Mouse (Mus musculus) hindbrain, embryonic 10.5 days (tissue): ENCODE results near the gene Cd59b. TPM values are rescaled to one million over a fixed set of nuclear protein-coding genes. Genes with fewer than 3 reads are reported as not detected.
"Not testable (repeated sequence)": the region's sequence is repeated elsewhere in the genome, so short reads cannot be mapped to it uniquely, and the experiment has no call there.

ENCODE experiments used
- DNase-seq: peaks from one replicate; pipeline ENCODE4 v3.0.0-alpha.2; 2017; ENCODE audit warnings: low spot score
- H3K27ac ChIP-seq: fragments of 300-500 bp; sonication (generic); 2 replicates; pipeline ENCODE4 v1.5.1; 2016; ENCODE audit warnings: mild to moderate bottlenecking, moderate library complexity
- H3K27me3 ChIP-seq: fragments of 300-500 bp; sonication (generic); 2 replicates; pipeline ENCODE4 v1.6.1; 2016; ENCODE audit warnings: mild to moderate bottlenecking; ENCODE audit not compliant: poor library complexity, insufficient read depth, severe bottlenecking
- H3K36me3 ChIP-seq: fragments of 300-500 bp; sonication (generic); 2 replicates; pipeline ENCODE4 v1.6.1; 2016; ENCODE audit warnings: mild to moderate bottlenecking, moderate library complexity
- H3K4me1 ChIP-seq: fragments of 300-500 bp; sonication (generic); replicated peaks from 2 replicates; pipeline ENCODE4 v1.6.1; 2016; ENCODE audit warnings: mild to moderate bottlenecking
- H3K4me3 ChIP-seq: fragments of 300-500 bp; sonication (generic); 2 replicates; pipeline ENCODE4 v1.5.1; 2016; ENCODE audit warnings: mild to moderate bottlenecking, moderate library complexity
- H3K9me3 ChIP-seq: fragments of 300-500 bp; sonication (generic); 2 replicates; pipeline ENCODE4 v1.6.1; 2016; ENCODE audit warnings: mild to moderate bottlenecking, moderate library complexity
- WGBS: fragments of 180-500 bp; shearing (Covaris S2); methylation state at CpG from one replicate; pipeline ENCODE4 v1.1.7; 2016; 5-methylcytosine and 5-hydroxymethylcytosine counted together
- polyA plus RNA-seq: library from polyadenylated mRNA; unstranded; fragments of >200 nt; fragmentation: Nextera tagmentation; extraction: Ambion mirVana; gene quantifications from 2 replicates; pipeline ENCODE4 v1.2.1, GENCODE M21; 2016

Cd59b gene
- polyA plus RNA-seq, 1 experiment from 2014 or later = 2.3 TPM

- not testable (repeated sequence) for H3K27ac ChIP-seq, DNase-seq, H3K27me3 ChIP-seq, H3K9me3 ChIP-seq, H3K4me1 ChIP-seq, H3K4me3 ChIP-seq, H3K36me3 ChIP-seq
- no CpG with 5 or more reads among the region's 1 CpGs for WGBS
Observed at GRCm38 (mm10) chr2:104081436-104082050, 11.9 kb downstream of the Cd59b start.

GRCm38 (mm10) chr2:104082474-104082873 lies 12.8 kb downstream of the Cd59b start:
- Histone ChIP-seq H3K9me3 (no peaks in the 10 kb centered on the region), H3K4me1 (no peaks in the 10 kb centered on the region), H3K36me3 (no peaks in the 10 kb centered on the region), H3K27ac (no peak overlapping the region), H3K27me3 (no peaks in the 10 kb centered on the region), H3K4me3 (no peak overlapping the region)
- DNase-seq = no peak

GRCm38 (mm10) chr2:104084027-104084426 lies 14.4 kb downstream of the Cd59b start:
- H3K27me3 ChIP-seq, DNase-seq, H3K36me3 ChIP-seq, H3K4me1 ChIP-seq, H3K9me3 ChIP-seq, H3K27ac ChIP-seq, H3K4me3 ChIP-seq: not testable (repeated sequence)

- 92% methylated on average over 1 of the region's 1 CpGs for WGBS
- H3K9me3 ChIP-seq, H3K4me1 ChIP-seq, H3K27ac ChIP-seq, H3K36me3 ChIP-seq, DNase-seq, H3K27me3 ChIP-seq, H3K4me3 ChIP-seq: not testable (repeated sequence)
Observed at GRCm38 (mm10) chr2:104087562-104087961, 17.9 kb downstream of the Cd59b start.

- no peak for DNase-seq
- Histone ChIP-seq H3K27me3 (no peaks in the 10 kb centered on the region), H3K27ac (no peak overlapping the region), H3K36me3 (no peaks in the 10 kb centered on the region), H3K9me3 (no peaks in the 10 kb centered on the region), H3K4me3 (no peak overlapping the region), H3K4me1 (peaks cover 23% of the 10 kb centered on the region)
- 84% methylated on average over 2 of the region's 2 CpGs for WGBS
Observed at GRCm38 (mm10) chr2:104093305-104093704, 23.7 kb downstream of the Cd59b start.

- Histone ChIP-seq H3K4me3 (peak within 1 kb of the TSS; percentile 54), H3K36me3 (no peaks in the 10 kb centered on the region), H3K27ac (peak within 1 kb of the TSS; percentile 89), H3K9me3 (no peaks in the 10 kb centered on the region), H3K27me3 (no peaks in the 10 kb centered on the region), H3K4me1 (peaks cover 31% of the 10 kb centered on the region)
- DNase-seq = peak; percentile 80
- 3% methylated on average over 15 of the region's 15 CpGs for WGBS
Observed at GRCm38 (mm10) chr2:104095741-104096213, 26.1 kb downstream of the Cd59b start, which contains the start of gene Cd59a. TSS of gene Cd59a (plus strand) at chr2:104095801.

- no peak for DNase-seq
- WGBS = 48% methylated on average over 10 of the region's 10 CpGs
- H3K27ac ChIP-seq = peak overlapping the region; percentile 89
- H3K36me3 ChIP-seq = no peaks in the 10 kb centered on the region
- peaks cover 31% of the 10 kb centered on the region for H3K4me1 ChIP-seq
- peak overlapping the region; percentile 54 for H3K4me3 ChIP-seq
- H3K9me3 ChIP-seq = no peaks in the 10 kb centered on the region
- no peaks in the 10 kb centered on the region for H3K27me3 ChIP-seq
Observed at GRCm38 (mm10) chr2:104096256-104096655, 26.6 kb downstream of the Cd59b start.

- not testable (repeated sequence) for DNase-seq, H3K36me3 ChIP-seq, H3K27me3 ChIP-seq, H3K4me3 ChIP-seq, H3K9me3 ChIP-seq
- Histone ChIP-seq H3K27ac (peak overlapping the region; percentile 59), H3K4me1 (peaks cover 31% of the 10 kb centered on the region)
- WGBS = 64% methylated on average over 1 of the region's 1 CpGs
Observed at GRCm38 (mm10) chr2:104096796-104097195, 27.1 kb downstream of the Cd59b start.

- H3K4me3 ChIP-seq = not testable (repeated sequence)
Observed at GRCm38 (mm10) chr2:104097396-104097795, 27.7 kb downstream of the Cd59b start.

GRCm38 (mm10) chr2:104098529-104099230 lies 29.0 kb downstream of the Cd59b start:
- no peak for DNase-seq
- Histone ChIP-seq H3K4me3 (no peak overlapping the region), H3K27me3 (no peaks in the 10 kb centered on the region), H3K27ac (0 out of 2 replicates have a peak overlapping the region, but pooled peaks have one; percentile 13), H3K4me1 (peaks cover 31% of the 10 kb centered on the region), H3K9me3 (no peaks in the 10 kb centered on the region), H3K36me3 (no peaks in the 10 kb centered on the region)
- 44% methylated on average over 3 of the region's 3 CpGs for WGBS

More at GRCm38 (mm10) chr2:104097396-104097795, 27.7 kb downstream of the Cd59b start:
- not testable (repeated sequence) for DNase-seq, H3K27ac ChIP-seq, H3K9me3 ChIP-seq, H3K27me3 ChIP-seq, H3K36me3 ChIP-seq
- peaks cover 31% of the 10 kb centered on the region for H3K4me1 ChIP-seq
- 92% methylated on average over 4 of the region's 4 CpGs for WGBS

GRCm38 (mm10) chr2:104099231-104099585 lies 29.6 kb downstream of the Cd59b start:
- 91% methylated on average over 2 of the region's 2 CpGs for WGBS

GRCm38 (mm10) chr2:104099946-104100345 lies 30.3 kb downstream of the Cd59b start:
- H3K9me3 ChIP-seq = no peaks in the 10 kb centered on the region
- 60% methylated on average over 1 of the region's 1 CpGs for WGBS
- no peaks in the 10 kb centered on the region for H3K27me3 ChIP-seq
- H3K36me3 ChIP-seq = no peaks in the 10 kb centered on the region
- DNase-seq = no peak
- peaks cover 31% of the 10 kb centered on the region for H3K4me1 ChIP-seq
- no peak overlapping the region for H3K4me3 ChIP-seq
- H3K27ac ChIP-seq = no peak overlapping the region

More at GRCm38 (mm10) chr2:104099231-104099585, 29.6 kb downstream of the Cd59b start:
- Histone ChIP-seq H3K27ac (0 out of 2 replicates have a peak overlapping the region, but pooled peaks have one; percentile 13), H3K4me1 (peaks cover 31% of the 10 kb centered on the region), H3K4me3 (no peak overlapping the region), H3K27me3 (no peaks in the 10 kb centered on the region), H3K36me3 (no peaks in the 10 kb centered on the region), H3K9me3 (no peaks in the 10 kb centered on the region)
- no peak for DNase-seq

GRCm38 (mm10) chr2:104104800-104105199 lies 35.2 kb downstream of the Cd59b start:
- H3K4me3 ChIP-seq = no peak overlapping the region
- no peaks in the 10 kb centered on the region for H3K36me3 ChIP-seq
- H3K27ac ChIP-seq = no peak overlapping the region
- WGBS = 94% methylated on average over 6 of the region's 6 CpGs
- H3K4me1 ChIP-seq = no peaks in the 10 kb centered on the region
- DNase-seq = no peak
- no peaks in the 10 kb centered on the region for H3K27me3 ChIP-seq
- H3K9me3 ChIP-seq = no peaks in the 10 kb centered on the region
